Mouse (Mus musculus): Measurements from ENCODE around the gene Il2rb.

GRCm38 (mm10) chr15:78504013-78504412, 8.9 kb upstream of the Il2rb start:
- TF ChIP-seq CTCF (conservative IDR thresholded peaks at IDR 0.05; ENCODE audit: low read length) (no peak), NANOG (IDR thresholded peaks at IDR 0.05; ENCODE audit: borderline replicate concordance, low read length) (no peak), POU5F1 (IDR thresholded peaks at IDR 0.05; ENCODE audit: borderline replicate concordance, low read length) (no peak)

Measured in E14TG2a.4 (cell line).